Comparison of ENCODE assay signal across 7 mouse cellular contexts in the genomic region with DNA sequence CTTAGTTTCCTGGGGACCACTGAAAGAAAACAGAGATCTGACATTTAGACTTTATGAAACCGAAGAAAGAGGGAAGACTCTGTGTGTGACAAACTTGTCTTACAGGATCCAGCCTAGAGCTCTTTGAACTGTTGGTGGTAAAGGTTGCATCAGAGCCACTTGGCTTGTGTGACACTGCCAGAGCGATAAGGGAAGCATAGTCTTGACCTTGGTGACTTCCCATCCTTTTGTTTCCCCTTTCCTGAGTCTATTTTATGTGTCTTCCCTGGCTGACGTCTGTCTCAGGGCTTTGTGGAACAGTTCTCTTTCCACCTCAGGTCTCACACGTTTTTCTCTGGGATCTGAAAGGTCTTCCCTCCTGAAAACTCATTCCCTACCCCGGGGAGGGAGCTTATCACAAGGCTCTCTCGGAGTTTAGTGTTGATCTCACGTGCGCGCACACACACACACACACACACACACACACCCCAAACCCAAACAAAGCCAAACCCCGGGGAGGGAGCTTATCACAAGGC. TPM values are rescaled to one million over a fixed set of nuclear protein-coding genes. Genes with fewer than 3 reads are reported as not detected.
DNase-seq lines count a peak whose midpoint lies in the region; ATAC-seq and TF ChIP-seq lines count a peak whose summit lies in the region.

No protein-coding gene starts in this region.

- peaks cover 5% of the 10 kb centered on the region for H3K79me2 ChIP-seq in myocyte (ENCODE audit: control insufficient read depth, insufficient read depth)

- no peak overlapping the region for H3K4me3 ChIP-seq in kidney, postnatal 0 days (replicated peaks; ENCODE audit: low read depth, low read length)
- no peak overlapping the region for H3K4me3 ChIP-seq in intestine, embryonic 16.5 days (ENCODE audit: low read length)
- H3K4me3 ChIP-seq in myocyte = no peak overlapping the region
- no peak overlapping the region for H3K4me3 ChIP-seq in layer of hippocampus, adult 2 months

- ATAC-seq in kidney, postnatal 0 days (replicated peaks; ENCODE audit: low FRiP score, low read depth) = no peak
- peak; percentile 52 for ATAC-seq in intestine, embryonic 16.5 days

- H3K27ac ChIP-seq in kidney, postnatal 0 days = peak overlapping the region; percentile 70; the same call in 1 of the 2 replicates
- peak overlapping the region; percentile 81 for H3K27ac ChIP-seq in intestine, embryonic 16.5 days (ENCODE audit: low read length)
- H3K27ac ChIP-seq in layer of hippocampus, adult 2 months = no peak overlapping the region

- H3K9me3 ChIP-seq in kidney, postnatal 0 days (replicated peaks; ENCODE audit: low read length) = no peaks in the 10 kb centered on the region
- no peaks in the 10 kb centered on the region for H3K9me3 ChIP-seq in intestine, embryonic 16.5 days (ENCODE audit: control insufficient read depth, low read length)

- no peak overlapping the region for H3K9ac ChIP-seq in kidney, postnatal 0 days (ENCODE audit: low read depth, low read length)
- no peak overlapping the region for H3K9ac ChIP-seq in intestine, embryonic 16.5 days (ENCODE audit: low read depth, low read length)

- H3K36me3 ChIP-seq in kidney, postnatal 0 days (ENCODE audit: insufficient read depth, low read length) = no peaks in the 10 kb centered on the region
- no peaks in the 10 kb centered on the region for H3K36me3 ChIP-seq in intestine, embryonic 16.5 days (ENCODE audit: control insufficient read depth, insufficient read depth, low read length)
- no peaks in the 10 kb centered on the region for H3K36me3 ChIP-seq in myocyte (ENCODE audit: control insufficient read depth, insufficient read depth)

- TF ChIP-seq CTCF in kidney, postnatal 0 days (IDR thresholded peaks at IDR 0.05; ENCODE audit: low read depth) = no peak
- no peak for TF ChIP-seq CTCF in layer of hippocampus, adult 2 months (conservative IDR thresholded peaks at IDR 0.05)

- 49% methylated on average over 10 of the region's 10 CpGs for WGBS in kidney, postnatal 0 days
- 36% methylated on average over 10 of the region's 10 CpGs for WGBS in intestine, embryonic 16.5 days

- no peak for TF ChIP-seq POLR2A in myocyte (IDR thresholded peaks at IDR 0.05; ENCODE audit: insufficient read length, low read depth)

- H3K4me2 ChIP-seq in kidney, postnatal 0 days (ENCODE audit: low read length) = no peak overlapping the region; the same call in 1 of the 2 replicates
- H3K4me2 ChIP-seq in intestine, embryonic 16.5 days (ENCODE audit: low read depth, low read length) = peak overlapping the region; percentile 46
- H3K4me2 ChIP-seq in myocyte (ENCODE audit: low read depth) = peak overlapping the region; percentile 75

- H3K27me3 ChIP-seq in kidney, postnatal 0 days (ENCODE audit: insufficient read depth, low read length) = no peaks in the 10 kb centered on the region
- no peaks in the 10 kb centered on the region for H3K27me3 ChIP-seq in intestine, embryonic 16.5 days (replicated peaks; ENCODE audit: control insufficient read depth, insufficient read depth, low read length)
- H3K27me3 ChIP-seq in myocyte (ENCODE audit: control insufficient read depth, insufficient read depth, insufficient read length) = no peaks in the 10 kb centered on the region

- DNase-seq in kidney, postnatal 0 days (ENCODE audit: low spot score) = peak; percentile 35
- no peak for DNase-seq in kidney, adult 11 months
- DNase-seq in ZHBTc4 (ENCODE audit: low read depth, low spot score) = peak; percentile 47
- no peak for DNase-seq in layer of hippocampus, adult 2 months (ENCODE audit: low spot score in 2 of 2)
- DNase-seq in left cerebral cortex, adult 9 months (ENCODE audit: low spot score in 2 of 2) = no peak

- H3ac ChIP-seq in myocyte (ENCODE audit: control insufficient read depth, insufficient read length) = no peak overlapping the region

- H3K4me1 ChIP-seq in kidney, postnatal 0 days (replicated peaks; ENCODE audit: insufficient read depth, low read length) = peaks cover 8% of the 10 kb centered on the region; the same call in 1 of the 2 replicates
- H3K4me1 ChIP-seq in intestine, embryonic 16.5 days (ENCODE audit: control insufficient read depth, insufficient read depth, low read length) = peaks cover 31% of the 10 kb centered on the region

TF ChIP-seq in myocyte, 11 proteins besides CTCF, POLR2A, EP300 and RAD21:
- TF ChIP-seq E2F4 (IDR thresholded peaks at IDR 0.05; ENCODE audit: insufficient read depth) = no peak

RNA-seq across cellular contexts. Expression of gene Kat2b, which starts 3.8 kb away (rescaled TPM):
- 4.7 TPM in 2 replicates for polyA plus RNA-seq in kidney, postnatal 0 days (2015; fragmentation: Nextera tagmentation; extraction: Ambion mirVana)
- 3.9 and 4.1 TPM in 2 replicates for polyA plus RNA-seq in intestine, embryonic 16.5 days (2015; fragmentation: Nextera tagmentation; extraction: Ambion mirVana)
- 4.2 TPM for polyA plus RNA-seq in myocyte (2012; fragmentation: generic; extraction: Trizol)
- 10 to 100 TPM; 12.7 to 20.3 TPM for total RNA-seq in layer of hippocampus, adult 2 months (2021)

RNA-seq across cellular contexts. Expression of gene Pp2d1, which starts 31.2 kb away (rescaled TPM):
- polyA plus RNA-seq in kidney, postnatal 0 days (2015; fragmentation: Nextera tagmentation; extraction: Ambion mirVana) = 0.13 and 0.22 TPM in 2 replicates
- polyA plus RNA-seq in intestine, embryonic 16.5 days (2015; fragmentation: Nextera tagmentation; extraction: Ambion mirVana) = 0.16 TPM in 2 replicates
- 0.12 TPM for polyA plus RNA-seq in myocyte (2012; fragmentation: generic; extraction: Trizol)
- not detected for total RNA-seq in layer of hippocampus, adult 2 months (2021)

Comparison
In these comparisons a context has a peak if more than half of its experiments do, and no peak if none do; other contexts are left out.
1. DNase-seq: peak in kidney, postnatal 0 days (single experiment) and ZHBTc4 (single experiment); none in kidney, adult 11 months (single experiment), layer of hippocampus, adult 2 months (0 of 2) and left cerebral cortex, adult 9 months (0 of 2).